Mouse (Mus musculus) kidney, postnatal 0 days (tissue): Measurements from ENCODE around the gene Cflar. TPM values are rescaled to one million over a fixed set of nuclear protein-coding genes. Genes with fewer than 3 reads are reported as not detected.
A peak's percentile ranks its signal among the peaks of the same experiment; 100 is the strongest.

ENCODE experiments used
- ATAC-seq: fragments of 200-750 bp; cut with Nextera tagmentation; replicated peaks from 2 replicates; pipeline ENCODE4 v1.8.0; 2017; ENCODE audit warnings: low read depth, moderate number of reproducible peaks, moderate TSS enrichment, moderate library complexity; ENCODE audit not compliant: low FRiP score
- DNase-seq: peaks from one replicate; pipeline ENCODE4 v3.0.0-alpha.2; 2016; ENCODE audit warnings: low spot score
- H3K27ac ChIP-seq: fragments of 300-500 bp; sonication (generic); 2 replicates; pipeline ENCODE4 v1.5.1; 2014; ENCODE audit warnings: mild to moderate bottlenecking
- H3K27me3 ChIP-seq: fragments of 300-500 bp; sonication (generic); 2 replicates; pipeline ENCODE4 v1.6.1; 2014; ENCODE audit warnings: low read length, mixed read lengths; ENCODE audit not compliant: insufficient read depth
- H3K36me3 ChIP-seq: fragments of 300-500 bp; sonication (generic); 2 replicates; pipeline ENCODE4 v1.6.1; 2014; ENCODE audit warnings: low read length, mixed read lengths; ENCODE audit not compliant: insufficient read depth
- H3K4me1 ChIP-seq: fragments of 300-500 bp; sonication (generic); replicated peaks from 2 replicates; pipeline ENCODE4 v1.6.1; 2014; ENCODE audit warnings: antibody characterized with exemption, low read length, mixed read lengths; ENCODE audit not compliant: insufficient read depth
- H3K4me2 ChIP-seq: fragments of 300-500 bp; sonication (generic); 2 replicates; pipeline ENCODE4 v1.6.1; 2014; ENCODE audit warnings: mild to moderate bottlenecking, low read length, moderate library complexity, mixed read lengths
- H3K4me3 ChIP-seq: fragments of 300-500 bp; sonication (generic); replicated peaks from 2 replicates; pipeline ENCODE4 v1.5.1; 2014; ENCODE audit warnings: low read depth, low read length
- H3K9ac ChIP-seq: fragments of 300-500 bp; sonication (generic); 2 replicates; pipeline ENCODE4 v1.6.1; 2014; ENCODE audit warnings: low read depth, low read length
- H3K9me3 ChIP-seq: fragments of 300-500 bp; sonication (generic); replicated peaks from 2 replicates; pipeline ENCODE4 v1.6.1; 2016; ENCODE audit warnings: low read length, inconsistent platforms, mixed read lengths
- CTCF ChIP-seq: IDR thresholded peaks from 2 replicates; pipeline ENCODE4 v1.5.1; 2016; ENCODE audit warnings: antibody characterized with exemption, low read depth, mild to moderate bottlenecking, moderate library complexity
- WGBS: fragments of 180-500 bp; shearing (Covaris S2); extraction: QIAGEN DNeasy Blood & Tissue Kit; methylation state at CpG from one replicate; pipeline ENCODE4 v1.1.7; 2014; 5-methylcytosine and 5-hydroxymethylcytosine counted together
- polyA plus RNA-seq: library from polyadenylated mRNA; unstranded; fragments of >200 nt; fragmentation: Nextera tagmentation; extraction: Ambion mirVana; gene quantifications from 2 replicates; pipeline ENCODE4 v1.2.1, GENCODE M21; 2015

Gene Cflar
- polyA plus RNA-seq, 1 experiment from 2014 or later, result 62.1 TPM

DNA sequence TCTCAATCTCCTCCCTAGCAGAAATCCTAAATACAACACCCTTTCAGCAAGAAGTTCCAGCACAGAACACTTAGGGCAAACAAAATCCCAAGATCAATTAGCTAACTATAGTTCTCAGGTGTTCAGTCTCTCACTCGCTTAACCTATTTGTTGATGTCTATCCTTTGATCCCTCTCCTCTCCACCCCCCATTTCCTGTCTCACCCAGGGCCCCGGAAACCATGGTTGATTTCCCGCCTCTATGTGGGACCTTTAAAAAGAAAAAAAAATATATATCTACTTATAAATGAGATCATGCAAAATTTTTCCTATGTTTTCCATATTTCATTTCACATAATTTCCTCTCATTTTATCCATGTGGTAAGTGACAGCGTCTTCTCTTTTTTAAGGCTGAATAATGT, 9.7 kb downstream of the Cflar start:
- no peak for TF ChIP-seq CTCF
- DNase-seq (no peak), ATAC-seq (no peak)
- peaks cover 8% of the 10 kb centered on the region for H3K4me1 ChIP-seq
- H3K4me3 ChIP-seq, result no peak overlapping the region
- H3K36me3 ChIP-seq, result peaks cover 15% of the 10 kb centered on the region; the same call in 1 of the 2 replicates
- no peaks in the 10 kb centered on the region for H3K9me3 ChIP-seq
- 67% methylated on average over 4 of the region's 4 CpGs for WGBS
- H3K4me2 ChIP-seq, result no peak overlapping the region
- H3K9ac ChIP-seq, result no peak overlapping the region
- H3K27me3 ChIP-seq, result no peaks in the 10 kb centered on the region
- no peak overlapping the region for H3K27ac ChIP-seq

DNA sequence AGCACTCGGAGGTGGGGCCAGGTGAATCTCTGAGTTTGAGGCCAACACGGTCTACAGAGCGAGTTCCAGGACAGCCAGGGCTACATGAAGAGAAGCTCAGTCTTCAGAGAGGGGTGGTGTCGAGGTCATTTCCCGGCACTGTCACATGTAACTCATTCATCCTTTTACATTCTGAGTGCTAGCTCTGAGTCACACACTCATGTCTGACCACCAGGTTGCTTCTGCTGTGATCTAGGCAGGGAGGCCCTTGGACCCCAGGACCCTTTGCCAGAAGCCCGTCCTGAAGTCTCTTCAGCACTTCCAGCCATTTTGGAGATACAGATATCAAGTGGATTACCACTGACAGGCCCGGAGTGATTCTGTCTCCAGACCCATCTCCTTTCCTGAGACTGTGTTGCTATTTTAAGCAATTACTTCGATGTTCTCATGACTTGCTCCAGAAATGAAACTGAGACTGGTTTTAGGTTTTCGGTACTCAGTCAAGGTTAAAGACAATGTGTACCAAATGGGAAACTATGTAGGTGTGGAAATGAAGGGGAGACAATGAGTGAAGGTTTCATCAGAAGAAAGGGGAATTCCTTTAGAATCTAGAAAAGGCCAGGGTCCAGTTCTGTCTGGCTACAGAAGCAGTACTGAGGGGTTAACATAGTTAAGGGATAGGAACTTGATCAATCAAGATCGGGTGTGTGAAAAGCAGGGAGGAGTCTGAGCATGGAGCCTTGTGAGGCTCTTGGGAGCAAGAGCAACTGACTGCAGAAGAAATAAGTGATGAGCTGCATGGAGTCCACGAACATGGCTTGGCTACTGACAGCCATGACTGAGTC, 11.0 kb downstream of the Cflar start:
- Histone ChIP-seq H3K4me2 (no peak overlapping the region), H3K4me1 (peaks cover 5% of the 10 kb centered on the region; the same call in 1 of the 2 replicates), H3K9ac (no peak overlapping the region), H3K4me3 (no peak overlapping the region), H3K27ac (no peak overlapping the region), H3K9me3 (no peaks in the 10 kb centered on the region), H3K36me3 (peaks cover 22% of the 10 kb centered on the region; the same call in 1 of the 2 replicates), H3K27me3 (no peaks in the 10 kb centered on the region)
- 87% methylated on average over 11 of the region's 11 CpGs for WGBS
- TF ChIP-seq CTCF, result no peak
- DNase-seq, result no peak
- ATAC-seq, result no peak

DNA sequence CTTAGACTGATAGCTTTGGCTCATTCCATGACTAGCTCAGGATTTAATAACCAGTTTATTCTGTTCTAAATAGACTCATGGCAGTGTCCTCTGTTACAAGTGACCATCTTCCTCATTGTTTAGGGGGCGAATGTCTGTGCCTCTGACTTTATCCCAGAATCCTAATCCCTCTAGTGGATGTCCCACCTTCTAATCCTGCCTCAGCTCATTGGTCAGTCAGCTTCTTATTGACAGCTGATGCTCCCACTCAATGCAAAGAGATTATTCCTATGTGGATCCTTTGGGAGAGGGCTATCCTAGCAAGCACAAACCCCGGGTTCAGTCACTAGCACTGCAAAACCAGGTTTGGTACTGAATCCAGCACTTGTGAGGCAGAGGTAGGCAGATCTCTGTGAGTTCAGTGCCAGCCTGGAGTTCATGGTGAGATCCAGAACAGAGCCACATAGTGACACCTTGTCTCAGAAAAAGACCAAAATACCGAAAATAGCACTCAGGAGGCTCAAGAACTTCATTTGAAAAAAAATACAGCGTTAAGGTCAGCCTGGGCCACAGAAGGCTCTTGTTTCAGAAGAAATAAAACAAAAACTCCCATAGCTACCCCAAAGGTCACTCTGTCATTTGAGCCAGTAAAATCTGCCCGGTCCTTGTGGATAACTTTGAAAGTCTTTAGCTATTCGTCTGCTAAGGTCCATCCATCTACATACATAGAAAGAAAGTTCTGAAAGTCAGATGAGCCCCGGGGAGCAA, 11.9 kb downstream of the Cflar start:
- H3K27me3 ChIP-seq, result no peaks in the 10 kb centered on the region
- H3K9me3 ChIP-seq, result no peaks in the 10 kb centered on the region
- ATAC-seq, result no peak
- 31% methylated on average over 7 of the region's 7 CpGs for WGBS
- peak overlapping the region; percentile 48 for H3K27ac ChIP-seq
- H3K36me3 ChIP-seq, result peaks cover 22% of the 10 kb centered on the region
- no peak for TF ChIP-seq CTCF
- DNase-seq, result no peak
- H3K4me3 ChIP-seq, result no peak overlapping the region
- no peak overlapping the region for H3K9ac ChIP-seq
- H3K4me1 ChIP-seq, result peaks cover 5% of the 10 kb centered on the region; the same call in 1 of the 2 replicates
- H3K4me2 ChIP-seq, result 0 out of 2 replicates have a peak overlapping the region, but pooled peaks have one; percentile 8

DNA sequence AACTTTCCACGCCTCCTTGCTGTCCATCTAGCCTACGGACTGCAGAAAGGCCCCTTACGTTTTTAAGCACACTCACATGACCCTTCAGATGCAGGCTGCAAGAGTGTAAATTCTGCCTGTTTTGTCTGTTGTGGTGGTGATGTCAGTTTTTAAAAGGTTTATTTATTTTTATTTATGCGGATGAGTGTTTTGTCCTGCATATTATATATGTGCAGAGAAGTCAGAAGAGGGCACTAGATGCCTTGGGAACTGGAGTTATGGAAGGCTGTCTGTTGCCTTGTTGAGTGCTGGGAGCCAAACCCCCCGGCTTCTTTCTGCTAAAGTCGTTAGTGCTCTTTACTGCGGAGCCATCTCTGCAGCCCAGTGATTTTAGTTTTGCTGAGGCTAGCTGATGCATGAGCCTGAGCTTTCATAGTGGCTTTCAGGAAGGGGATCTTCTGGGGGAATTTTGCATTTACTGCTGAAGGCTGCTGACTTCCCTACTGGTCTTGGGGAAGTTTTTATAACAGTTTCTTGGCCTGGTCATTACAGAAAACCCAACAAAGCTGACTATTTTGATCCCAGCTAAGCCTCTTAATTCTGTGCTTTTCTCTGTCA, 12.6 kb downstream of the Cflar start:
- H3K27me3 ChIP-seq, result no peaks in the 10 kb centered on the region
- no peak overlapping the region for H3K9ac ChIP-seq
- H3K4me2 ChIP-seq, result 0 out of 2 replicates have a peak overlapping the region, but pooled peaks have one; percentile 8
- H3K36me3 ChIP-seq, result peaks cover 21% of the 10 kb centered on the region
- 29% methylated on average over 7 of the region's 7 CpGs for WGBS
- ATAC-seq, result no peak
- TF ChIP-seq CTCF, result no peak; the same call in 1 of the 2 replicates
- peak overlapping the region; percentile 48 for H3K27ac ChIP-seq
- H3K9me3 ChIP-seq, result no peaks in the 10 kb centered on the region
- H3K4me3 ChIP-seq, result no peak overlapping the region
- no peak for DNase-seq
- H3K4me1 ChIP-seq, result peaks cover 5% of the 10 kb centered on the region; the same call in 1 of the 2 replicates

DNA sequence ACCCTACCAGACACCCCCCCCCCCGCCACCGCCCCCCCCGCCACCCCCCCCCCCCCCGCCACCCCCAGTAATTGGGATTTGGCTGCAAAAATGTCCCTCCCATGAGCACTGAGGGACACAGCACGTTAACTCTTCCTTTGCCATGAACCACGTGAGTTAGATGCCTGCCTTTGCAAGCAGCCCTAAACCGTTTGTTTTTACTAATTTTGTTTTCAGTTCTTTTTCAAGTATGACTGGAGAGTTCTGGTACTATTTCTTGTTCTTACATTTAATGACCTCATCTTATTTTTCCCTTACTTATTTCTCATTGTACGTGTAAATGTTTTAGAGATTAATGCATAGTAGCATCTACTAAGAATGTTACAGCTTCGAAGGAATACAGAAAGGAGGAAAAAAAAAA, 13.2 kb downstream of the Cflar start:
- Histone ChIP-seq H3K27ac (no peak overlapping the region), H3K27me3 (no peaks in the 10 kb centered on the region), H3K9me3 (no peaks in the 10 kb centered on the region), H3K36me3 (peaks cover 18% of the 10 kb centered on the region), H3K9ac (no peak overlapping the region), H3K4me1 (peaks cover 5% of the 10 kb centered on the region; the same call in 1 of the 2 replicates), H3K4me3 (no peak overlapping the region), H3K4me2 (no peak overlapping the region)
- DNase-seq (no peak), ATAC-seq (no peak)
- 28% methylated on average over 9 of the region's 9 CpGs for WGBS
- TF ChIP-seq CTCF, result no peak

DNA sequence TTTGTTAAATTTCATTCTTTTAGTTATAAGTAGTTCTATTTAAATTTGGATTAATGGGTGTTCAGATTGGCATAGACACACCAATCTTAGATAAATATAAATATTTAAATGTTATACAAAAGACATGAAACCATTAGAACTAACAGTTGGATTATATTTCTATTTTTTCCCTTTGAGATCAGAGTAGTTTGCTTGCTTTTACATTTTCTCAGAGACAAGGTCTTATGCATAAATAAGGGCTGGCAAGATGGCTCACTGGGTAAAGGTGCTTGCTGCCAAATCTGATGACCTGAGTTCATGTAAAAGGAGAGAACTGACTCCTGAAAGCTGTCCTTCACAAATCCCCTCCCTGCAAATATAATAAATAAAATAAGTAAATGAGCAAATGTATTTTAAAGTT, 13.8 kb downstream of the Cflar start:
- Histone ChIP-seq H3K36me3 (peaks cover 19% of the 10 kb centered on the region), H3K4me3 (no peak overlapping the region), H3K9me3 (no peaks in the 10 kb centered on the region), H3K4me2 (no peak overlapping the region), H3K9ac (no peak overlapping the region), H3K4me1 (peaks cover 5% of the 10 kb centered on the region; the same call in 1 of the 2 replicates), H3K27me3 (no peaks in the 10 kb centered on the region), H3K27ac (peak overlapping the region; percentile 68; the same call in 1 of the 2 replicates)
- no peak for ATAC-seq
- DNase-seq, result no peak
- no peak for TF ChIP-seq CTCF
